Mouse (Mus musculus) kidney, postnatal 10 days (tissue): Measurements from ENCODE around the gene Madcam1.

Experiments
- DNase-seq: peaks from one replicate; pipeline ENCODE4 v3.0.0; 2021; ENCODE audit warnings: mixed read lengths

The Madcam1 gene

GRCm38 (mm10) chr10:79668771-79669575 lies 4.6 kb downstream of the Madcam1 start, which contains the start of gene Tpgs1:
Gene Tpgs1 (plus strand): TSS chr10:79669369.
- peak; percentile 93 for DNase-seq

GRCm38 (mm10) chr10:79669576-79670057 lies 5.3 kb downstream of the Madcam1 start:
- peak; percentile 86 for DNase-seq

- no peak for DNase-seq
These were observed 5.9 kb downstream of the Madcam1 start for GRCm38 (mm10) chr10:79670071-79670888.

GRCm38 (mm10) chr10:79671396-79672087 lies 7.2 kb downstream of the Madcam1 start:
- peak; percentile 18 for DNase-seq

- DNase-seq: no peak
These were observed 7.7 kb downstream of the Madcam1 start for GRCm38 (mm10) chr10:79672088-79672455.

- DNase-seq: no peak
These were observed 8.7 kb downstream of the Madcam1 start for GRCm38 (mm10) chr10:79673054-79673453.

- no peak for DNase-seq
These were observed 11.1 kb downstream of the Madcam1 start for GRCm38 (mm10) chr10:79675346-79676035.

GRCm38 (mm10) chr10:79680606-79681495 lies 16.5 kb downstream of the Madcam1 start:
- DNase-seq: no peak

- peak; percentile 99 for DNase-seq
These were observed 17.4 kb downstream of the Madcam1 start, which contains the start of gene Cdc34 for GRCm38 (mm10) chr10:79681591-79682245. Gene Cdc34 (plus strand): TSS chr10:79682195.

- DNase-seq: peak; percentile 44
These were observed 18.2 kb downstream of the Madcam1 start for GRCm38 (mm10) chr10:79682551-79682915.

GRCm38 (mm10) chr10:79682916-79683582 lies 18.7 kb downstream of the Madcam1 start:
- DNase-seq: peak; percentile 84

GRCm38 (mm10) chr10:79683726-79684640 lies 19.6 kb downstream of the Madcam1 start:
- DNase-seq: no peak

GRCm38 (mm10) chr10:79684770-79685600 lies 20.6 kb downstream of the Madcam1 start:
- DNase-seq: no peak

GRCm38 (mm10) chr10:79686219-79686618 lies 21.9 kb downstream of the Madcam1 start:
- no peak for DNase-seq

GRCm38 (mm10) chr10:79686691-79687090 lies 22.3 kb downstream of the Madcam1 start:
- no peak for DNase-seq

GRCm38 (mm10) chr10:79687513-79687912 lies 23.2 kb downstream of the Madcam1 start:
- no peak for DNase-seq

GRCm38 (mm10) chr10:79688720-79689119 lies 24.4 kb downstream of the Madcam1 start, which contains the start of gene Gzmm:
Gene Gzmm (plus strand): TSS chr10:79689020.
- no peak for DNase-seq

- no peak for DNase-seq
These were observed 24.8 kb downstream of the Madcam1 start for GRCm38 (mm10) chr10:79689178-79689577.
